Mouse (Mus musculus) stomach, embryonic 15.5 days (tissue): ENCODE results near the gene Sertad4. TPM values are rescaled to one million over a fixed set of nuclear protein-coding genes. Genes with fewer than 3 reads are reported as not detected.

Experiments
- ATAC-seq: fragments of 200-750 bp; cut with Nextera tagmentation; 2 replicates; pipeline ENCODE4 v1.8.0; 2017; ENCODE audit warnings: low read depth, moderate number of reproducible peaks, moderate TSS enrichment; ENCODE audit not compliant: insufficient read depth, low FRiP score
- H3K27ac ChIP-seq: fragments of 300-500 bp; sonication (generic); 2 replicates; pipeline ENCODE4 v1.5.1; 2015; ENCODE audit warnings: mild to moderate bottlenecking, inconsistent platforms
- H3K27me3 ChIP-seq: fragments of 300-500 bp; sonication (generic); replicated peaks from 2 replicates; pipeline ENCODE4 v1.6.1; 2015; ENCODE audit warnings: inconsistent platforms
- H3K36me3 ChIP-seq: fragments of 300-500 bp; sonication (generic); 2 replicates; pipeline ENCODE4 v1.6.1; 2015; ENCODE audit warnings: inconsistent platforms
- H3K4me1 ChIP-seq: fragments of 300-500 bp; sonication (generic); 2 replicates; pipeline ENCODE4 v1.6.1; 2015; ENCODE audit warnings: inconsistent platforms
- H3K4me2 ChIP-seq: fragments of 300-500 bp; sonication (generic); 2 replicates; pipeline ENCODE4 v1.6.1; 2015; ENCODE audit warnings: mild to moderate bottlenecking, inconsistent platforms
- H3K4me3 ChIP-seq: fragments of 300-500 bp; sonication (generic); replicated peaks from 2 replicates; pipeline ENCODE4 v1.5.1; 2015; ENCODE audit warnings: inconsistent platforms
- H3K9ac ChIP-seq: fragments of 300-500 bp; sonication (generic); 2 replicates; pipeline ENCODE4 v1.6.1; 2015; ENCODE audit warnings: inconsistent platforms
- H3K9me3 ChIP-seq: fragments of 300-500 bp; sonication (generic); 2 replicates; pipeline ENCODE4 v1.6.1; 2016; ENCODE audit warnings: inconsistent platforms
- WGBS: fragments of 180-500 bp; shearing (Covaris S2); methylation state at CpG from one replicate; pipeline ENCODE4 v1.1.7; 2015; 5-methylcytosine and 5-hydroxymethylcytosine counted together
- polyA plus RNA-seq: library from polyadenylated mRNA; unstranded; fragments of >200 nt; fragmentation: Nextera tagmentation; extraction: Ambion mirVana; gene quantifications from 2 replicates; pipeline ENCODE4 v1.2.1, GENCODE M21; 2015

The Sertad4 gene
- polyA plus RNA-seq, 1 experiment from 2014 or later: 19.3 TPM

- no peak overlapping the region for H3K9ac ChIP-seq
- no peaks in the 10 kb centered on the region for H3K27me3 ChIP-seq
- 0 out of 2 replicates have a peak, but pooled peaks cover 5% of the 10 kb centered on the region for H3K4me1 ChIP-seq
- H3K9me3 ChIP-seq: no peaks in the 10 kb centered on the region
- no peak overlapping the region for H3K27ac ChIP-seq
- no peak overlapping the region for H3K4me2 ChIP-seq
- H3K36me3 ChIP-seq: no peaks in the 10 kb centered on the region
- 73% methylated on average over 3 of the region's 3 CpGs for WGBS
- H3K4me3 ChIP-seq: no peak overlapping the region
- ATAC-seq: no peak
Observed at GRCm38 (mm10) chr1:192864440-192864839, 8.9 kb upstream of the Sertad4 start.

GRCm38 (mm10) chr1:192861305-192861960 lies 5.9 kb upstream of the Sertad4 start:
- H3K9ac ChIP-seq: no peak overlapping the region
- 54% methylated on average over 5 of the region's 5 CpGs for WGBS
- no peaks in the 10 kb centered on the region for H3K9me3 ChIP-seq
- no peak for ATAC-seq
- H3K27ac ChIP-seq: no peak overlapping the region
- no peaks in the 10 kb centered on the region for H3K27me3 ChIP-seq
- no peak overlapping the region for H3K4me2 ChIP-seq
- H3K36me3 ChIP-seq: no peaks in the 10 kb centered on the region
- no peak overlapping the region for H3K4me3 ChIP-seq
- H3K4me1 ChIP-seq: 0 out of 2 replicates have a peak, but pooled peaks cover 10% of the 10 kb centered on the region

GRCm38 (mm10) chr1:192860273-192860672 lies 4.7 kb upstream of the Sertad4 start:
- no peak overlapping the region for H3K27ac ChIP-seq
- 54% methylated on average over 6 of the region's 6 CpGs for WGBS
- no peaks in the 10 kb centered on the region for H3K27me3 ChIP-seq
- no peaks in the 10 kb centered on the region for H3K9me3 ChIP-seq
- 0 out of 2 replicates have a peak, but pooled peaks cover 13% of the 10 kb centered on the region for H3K4me1 ChIP-seq
- no peak overlapping the region for H3K4me3 ChIP-seq
- H3K36me3 ChIP-seq: no peaks in the 10 kb centered on the region
- H3K9ac ChIP-seq: no peak overlapping the region
- no peak overlapping the region for H3K4me2 ChIP-seq
- ATAC-seq: peak; percentile 74

- no peak overlapping the region for H3K4me3 ChIP-seq
- H3K4me2 ChIP-seq: no peak overlapping the region
- no peak for ATAC-seq
- H3K4me1 ChIP-seq: peaks cover 24% of the 10 kb centered on the region
- no peaks in the 10 kb centered on the region for H3K9me3 ChIP-seq
- no peaks in the 10 kb centered on the region for H3K36me3 ChIP-seq
- H3K27me3 ChIP-seq: no peaks in the 10 kb centered on the region
- no peak overlapping the region for H3K9ac ChIP-seq
- 76% methylated on average over 5 of the region's 5 CpGs for WGBS
- H3K27ac ChIP-seq: no peak overlapping the region
Observed at GRCm38 (mm10) chr1:192857582-192857981, 2.0 kb upstream of the Sertad4 start.

GRCm38 (mm10) chr1:192856931-192857330 lies 1.4 kb upstream of the Sertad4 start:
- H3K27ac ChIP-seq: no peak overlapping the region
- no peaks in the 10 kb centered on the region for H3K36me3 ChIP-seq
- H3K27me3 ChIP-seq: no peaks in the 10 kb centered on the region
- peaks cover 31% of the 10 kb centered on the region for H3K4me1 ChIP-seq
- 70% methylated on average over 6 of the region's 6 CpGs for WGBS
- no peak for ATAC-seq
- H3K4me3 ChIP-seq: no peak overlapping the region
- H3K4me2 ChIP-seq: no peak overlapping the region
- H3K9me3 ChIP-seq: no peaks in the 10 kb centered on the region
- H3K9ac ChIP-seq: no peak overlapping the region

- Histone ChIP-seq H3K36me3 (no peaks in the 10 kb centered on the region), H3K27me3 (no peaks in the 10 kb centered on the region), H3K4me1 (peaks cover 30% of the 10 kb centered on the region), H3K4me2 (peak overlapping the region; percentile 83; the same call in 1 of the 2 replicates), H3K9me3 (no peaks in the 10 kb centered on the region), H3K9ac (no peak overlapping the region), H3K4me3 (no peak overlapping the region), H3K27ac (0 out of 2 replicates have a peak overlapping the region, but pooled peaks have one; percentile 92)
- WGBS: 27% methylated on average over 10 of the region's 10 CpGs
- no peak for ATAC-seq
Observed at GRCm38 (mm10) chr1:192856411-192856810, 855 bp upstream of the Sertad4 start.

GRCm38 (mm10) chr1:192854819-192855271 lies 711 bp downstream of the Sertad4 start:
- H3K27me3 ChIP-seq: no peaks in the 10 kb centered on the region
- WGBS: under 1% methylated on average over 40 of the region's 45 CpGs
- H3K36me3 ChIP-seq: no peaks in the 10 kb centered on the region
- peaks cover 38% of the 10 kb centered on the region for H3K4me1 ChIP-seq
- peak; percentile 44 for ATAC-seq
- peak overlapping the region; percentile 83 for H3K4me2 ChIP-seq
- H3K9ac ChIP-seq: peak overlapping the region; percentile 81
- H3K9me3 ChIP-seq: no peaks in the 10 kb centered on the region
- peak overlapping the region; percentile 92 for H3K27ac ChIP-seq
- H3K4me3 ChIP-seq: peak overlapping the region; percentile 87

GRCm38 (mm10) chr1:192853988-192854818 lies 1.4 kb downstream of the Sertad4 start:
- no peaks in the 10 kb centered on the region for H3K27me3 ChIP-seq
- H3K9ac ChIP-seq: peak overlapping the region; percentile 81; the same call in 1 of the 2 replicates
- peaks cover 38% of the 10 kb centered on the region for H3K4me1 ChIP-seq
- peak overlapping the region; percentile 83 for H3K4me2 ChIP-seq
- H3K9me3 ChIP-seq: no peaks in the 10 kb centered on the region
- H3K36me3 ChIP-seq: peaks cover 4% of the 10 kb centered on the region; the same call in 1 of the 2 replicates
- no peak for ATAC-seq
- peak overlapping the region; percentile 87 for H3K4me3 ChIP-seq
- peak overlapping the region; percentile 92 for H3K27ac ChIP-seq
- 6% methylated on average over 19 of the region's 19 CpGs for WGBS

GRCm38 (mm10) chr1:192853429-192853828 lies 2.1 kb downstream of the Sertad4 start:
- H3K9ac ChIP-seq: no peak overlapping the region
- peak overlapping the region; percentile 83 for H3K4me2 ChIP-seq
- H3K36me3 ChIP-seq: peaks cover 10% of the 10 kb centered on the region
- 57% methylated on average over 2 of the region's 2 CpGs for WGBS
- no peaks in the 10 kb centered on the region for H3K9me3 ChIP-seq
- no peaks in the 10 kb centered on the region for H3K27me3 ChIP-seq
- H3K4me1 ChIP-seq: peaks cover 38% of the 10 kb centered on the region
- peak overlapping the region; percentile 87; the same call in 1 of the 2 replicates for H3K4me3 ChIP-seq
- no peak overlapping the region for H3K27ac ChIP-seq
- ATAC-seq: no peak

GRCm38 (mm10) chr1:192852047-192852446 lies 3.5 kb downstream of the Sertad4 start:
- no peak for ATAC-seq

GRCm38 (mm10) chr1:192851640-192852039 lies 3.9 kb downstream of the Sertad4 start:
- WGBS: 12% methylated on average over 6 of the region's 6 CpGs
- peak overlapping the region; percentile 8; the same call in 1 of the 2 replicates for H3K4me3 ChIP-seq
- H3K27me3 ChIP-seq: no peaks in the 10 kb centered on the region
- peak overlapping the region; percentile 33 for H3K4me2 ChIP-seq
- H3K27ac ChIP-seq: peak overlapping the region; percentile 57; the same call in 1 of the 2 replicates
- no peak overlapping the region for H3K9ac ChIP-seq
- peak; percentile 44; the same call in 1 of the 2 replicates for ATAC-seq
- peaks cover 35% of the 10 kb centered on the region for H3K4me1 ChIP-seq
- H3K36me3 ChIP-seq: peaks cover 23% of the 10 kb centered on the region
- no peaks in the 10 kb centered on the region for H3K9me3 ChIP-seq

More at GRCm38 (mm10) chr1:192852047-192852446, 3.5 kb downstream of the Sertad4 start:
- Histone ChIP-seq H3K4me2 (peak overlapping the region; percentile 33), H3K9me3 (no peaks in the 10 kb centered on the region), H3K9ac (no peak overlapping the region), H3K4me3 (peak overlapping the region; percentile 8; the same call in 1 of the 2 replicates), H3K4me1 (peaks cover 38% of the 10 kb centered on the region), H3K36me3 (peaks cover 20% of the 10 kb centered on the region), H3K27me3 (no peaks in the 10 kb centered on the region), H3K27ac (peak overlapping the region; percentile 57; the same call in 1 of the 2 replicates)
